Mouse (Mus musculus) ES-Bruce4 (cell line): Measurements from ENCODE around the gene Large2.

Experiments
- CTCF ChIP-seq: IDR thresholded peaks from one replicate; pipeline ENCODE4 v1.8.1; 2011; ENCODE audit warnings: low read depth, low read length
- EP300 ChIP-seq: IDR thresholded peaks from 2 replicates; pipeline ENCODE4 v1.6.1; 2011; ENCODE audit warnings: low read depth, low read length; ENCODE audit not compliant: insufficient read depth
- POLR2A ChIP-seq: IDR thresholded peaks from one replicate; pipeline ENCODE4 v1.8.1; 2011; ENCODE audit warnings: low read length; ENCODE audit not compliant: insufficient read depth

- TF ChIP-seq CTCF (no peak), POLR2A (no peak), EP300 (no peak)
Observed at GRCm38 (mm10) chr2:92362571-92363228, 12.0 kb downstream of the Large2 start.
